Mouse (Mus musculus) heart, postnatal 4 days (tissue): ENCODE data around the gene Gm21292. TPM values are rescaled to one million over a fixed set of nuclear protein-coding genes. Genes with fewer than 3 reads are reported as not detected.
"Not testable (repeated sequence)": the region's sequence is repeated elsewhere in the genome, so short reads cannot be mapped to it uniquely, and the experiment has no call there.

ENCODE experiments used
- DNase-seq: peaks from one replicate; pipeline ENCODE4 v3.0.0; 2021
- total RNA-seq, 2 experiments: library from RNA; stranded (reverse); gene quantifications; 2 replicates each; pipeline ENCODE4 v1.2.3; 2021

Gene Gm21292
- total RNA-seq: not detected

GRCm38 (mm10) chrY:9133824-9134223 lies at the start of gene Gm21292:
Gene Gm21292, minus strand, starts transcription at chrY:9133924.
- not testable (repeated sequence) for DNase-seq

Other genes starting within 250 kb of the Gm21292 start
- gene Gm21721, start 68.3 kb upstream of the Gm21292 start, total RNA-seq: not detected
- gene Gm21812, start 213.3 kb upstream of the Gm21292 start, total RNA-seq: not detected